ENCODE assay signal across 33 mouse cellular contexts in the genomic region with DNA sequence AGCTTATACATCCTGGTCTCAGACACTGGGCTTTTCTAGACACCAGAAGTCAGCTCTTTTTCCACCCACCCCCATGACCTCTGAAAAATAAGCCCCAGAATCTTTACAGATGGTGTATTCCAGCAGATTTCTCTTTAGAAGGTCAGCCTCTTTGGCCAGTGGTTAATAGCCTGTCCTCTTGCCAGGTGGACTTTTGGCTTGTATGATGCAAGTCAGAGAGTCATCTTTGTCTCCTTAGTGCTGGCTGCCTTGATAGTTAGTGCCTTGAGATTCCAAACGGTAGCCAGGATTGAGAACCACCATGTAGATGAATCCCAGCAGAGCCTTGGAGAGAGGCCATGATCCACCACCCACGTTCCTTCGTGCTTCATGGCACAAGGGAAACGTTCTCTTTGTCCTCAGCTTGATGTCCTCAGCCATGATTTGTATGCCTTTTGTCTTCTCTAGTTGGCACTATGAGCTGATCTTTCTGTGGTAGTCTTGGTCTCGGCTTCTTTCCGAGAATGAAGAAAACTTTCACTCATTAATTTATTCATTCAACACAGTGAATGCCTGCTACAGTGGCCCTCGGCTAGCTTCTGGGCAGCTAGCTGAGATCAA. TPM values are rescaled to one million over a fixed set of nuclear protein-coding genes. Genes with fewer than 3 reads are reported as not detected.
DNase-seq lines count a peak whose midpoint lies in the region; ATAC-seq lines count a peak whose summit lies in the region.
"Had no signal": no experiment of that assay in that cellular context is flagged by ENCODE, and none has a peak within 500 bp of the region (broad histone marks: within the 10 kb centered on the region; RNA-seq: fewer than 3 reads in every experiment).

No protein-coding gene starts in this region.

- no peak overlapping the region for H3K4me3 ChIP-seq in kidney, embryonic 15.5 days (replicated peaks)
- H3K4me3 ChIP-seq: forebrain, embryonic 13.5 days; hindbrain, embryonic 13.5 days; limb, embryonic 12.5 days; liver, embryonic 12.5 days; megakaryocyte, embryonic 14.5 days; midbrain, embryonic 12.5 days had no signal

- H3K27me3 ChIP-seq in kidney, embryonic 15.5 days = no peaks in the 10 kb centered on the region
- H3K27me3 ChIP-seq: forebrain, embryonic 13.5 days; hindbrain, embryonic 13.5 days; limb, embryonic 12.5 days; liver, embryonic 12.5 days; midbrain, embryonic 12.5 days had no signal

- no peaks in the 10 kb centered on the region for H3K4me1 ChIP-seq in kidney, embryonic 15.5 days
- H3K4me1 ChIP-seq: forebrain, embryonic 13.5 days; hindbrain, embryonic 13.5 days; limb, embryonic 12.5 days; liver, embryonic 12.5 days; midbrain, embryonic 12.5 days had no signal

- WGBS in kidney, embryonic 15.5 days = 81% methylated on average over 7 of the region's 7 CpGs

- no peak overlapping the region for H3K9ac ChIP-seq in kidney, embryonic 15.5 days
- H3K9ac ChIP-seq: forebrain, embryonic 13.5 days; hindbrain, embryonic 13.5 days; limb, embryonic 12.5 days; liver, embryonic 12.5 days; liver, postnatal 0 days; midbrain, embryonic 12.5 days had no signal

- no peaks in the 10 kb centered on the region for H3K36me3 ChIP-seq in kidney, embryonic 15.5 days
- H3K36me3 ChIP-seq: hindbrain, embryonic 13.5 days; limb, embryonic 12.5 days; liver, embryonic 12.5 days; midbrain, embryonic 12.5 days had no signal

- H3K27ac ChIP-seq in kidney, embryonic 15.5 days = no peak overlapping the region
- H3K27ac ChIP-seq: forebrain, embryonic 13.5 days; hindbrain, embryonic 13.5 days; limb, embryonic 12.5 days; liver, embryonic 12.5 days; midbrain, embryonic 12.5 days; stomach, postnatal 0 days had no signal

- no peak for ATAC-seq in kidney, embryonic 15.5 days (replicated peaks; ENCODE audit: low FRiP score)
- ATAC-seq: forebrain, embryonic 13.5 days; intestine, postnatal 0 days; liver, embryonic 12.5 days; liver, postnatal 0 days; lung, postnatal 0 days had no signal

- H3K4me2 ChIP-seq in kidney, embryonic 15.5 days = no peak overlapping the region
- H3K4me2 ChIP-seq: forebrain, embryonic 13.5 days; heart, embryonic 11.5 days; hindbrain, embryonic 13.5 days; limb, embryonic 12.5 days; liver, embryonic 12.5 days; midbrain, embryonic 12.5 days had no signal

- H3K9me3 ChIP-seq in kidney, embryonic 15.5 days (replicated peaks) = no peaks in the 10 kb centered on the region
- H3K9me3 ChIP-seq: forebrain, embryonic 13.5 days; hindbrain, embryonic 13.5 days; limb, embryonic 12.5 days; liver, embryonic 12.5 days; midbrain, embryonic 12.5 days had no signal

- peak; percentile 64 for DNase-seq in kidney, adult 11 months
- DNase-seq in kidney, postnatal 10 days = no peak
- DNase-seq in kidney, postnatal 25 days = peak; percentile 27 to 44
- peak; percentile 8 for DNase-seq in retina, postnatal 1 day
- no peak for DNase-seq in retina, embryonic 14.5 days (ENCODE audit: low spot score)
- DNase-seq in kidney, postnatal 36 days = peak; percentile 60 to 69
- DNase-seq in layer of hippocampus, postnatal 36 days = no peak
- DNase-seq: adrenal gland, postnatal 25 days; cerebellum, adult 2 months; cerebellum, postnatal 36 days; gastrocnemius, postnatal 14 days; heart, adult 18-20 months; heart, postnatal 4 days; liver, postnatal 0 days; lung, postnatal 4 days; right cerebral cortex, postnatal 4 days; thymus, adult 18-20 months; thymus, postnatal 25 days had no signal

RNA-seq across cellular contexts. Expression of a gene that starts 10.9 kb away (rescaled TPM):
- 0.17 and 0.30 TPM in 2 replicates for polyA plus RNA-seq in kidney, embryonic 15.5 days (2015; fragmentation: Nextera tagmentation; extraction: Ambion mirVana)
- 1 to 10 TPM in 1 of 2 experiments, under 1 TPM in 1; 0.86 to 1.2 TPM for total RNA-seq in layer of hippocampus, postnatal 36 days (2021)
- total RNA-seq: adrenal gland, postnatal 25 days; MEL; monocyte, adult 5-6 weeks had no signal
- polyA plus RNA-seq: embryonic facial prominence, embryonic 11.5 days; forebrain, embryonic 13.5 days; liver, embryonic 12.5 days; neural tube, embryonic 14.5 days had no signal

Comparison
In these comparisons a context has a peak if more than half of its experiments do, and no peak if none do; other contexts are left out.
1. DNase-seq: peak in kidney, adult 11 months (single experiment), kidney, postnatal 25 days (2 of 2), retina, postnatal 1 day (single experiment) and kidney, postnatal 36 days (2 of 2); none in kidney, postnatal 10 days (single experiment), retina, embryonic 14.5 days (single experiment) and layer of hippocampus, postnatal 36 days (0 of 2).